Mouse (Mus musculus) lung, embryonic 15.5 days (tissue): ENCODE data around the gene Lix1l. TPM values are rescaled to one million over a fixed set of nuclear protein-coding genes. Genes with fewer than 3 reads are reported as not detected.

ENCODE experiments used
- ATAC-seq: fragments of 200-750 bp; cut with Nextera tagmentation; 2 replicates; pipeline ENCODE4 v1.8.0; 2017; ENCODE audit warnings: moderate number of reproducible peaks, borderline replicate concordance; ENCODE audit not compliant: low FRiP score, low TSS enrichment; ENCODE audit errors: extremely low read depth
- H3K27ac ChIP-seq: fragments of 300-500 bp; sonication (generic); 2 replicates; pipeline ENCODE4 v1.5.1; 2015; ENCODE audit warnings: moderate library complexity, mild to moderate bottlenecking, inconsistent platforms
- H3K27me3 ChIP-seq: fragments of 300-500 bp; sonication (generic); 2 replicates; pipeline ENCODE4 v1.6.1; 2015; ENCODE audit warnings: inconsistent platforms
- H3K36me3 ChIP-seq: fragments of 300-500 bp; sonication (generic); 2 replicates; pipeline ENCODE4 v1.6.1; 2015; ENCODE audit warnings: inconsistent platforms
- H3K4me1 ChIP-seq: fragments of 300-500 bp; sonication (generic); 2 replicates; pipeline ENCODE4 v1.6.1; 2015; ENCODE audit warnings: inconsistent platforms
- H3K4me2 ChIP-seq: fragments of 300-500 bp; sonication (generic); 2 replicates; pipeline ENCODE4 v1.6.1; 2015; ENCODE audit warnings: inconsistent platforms, mild to moderate bottlenecking, moderate library complexity
- H3K4me3 ChIP-seq: fragments of 300-500 bp; sonication (generic); 2 replicates; pipeline ENCODE4 v1.5.1; 2015; ENCODE audit warnings: mild to moderate bottlenecking, inconsistent platforms
- H3K9ac ChIP-seq: fragments of 300-500 bp; sonication (generic); 2 replicates; pipeline ENCODE4 v1.6.1; 2015; ENCODE audit warnings: inconsistent platforms
- H3K9me3 ChIP-seq: fragments of 300-500 bp; sonication (generic); 2 replicates; pipeline ENCODE4 v1.6.1; 2016; ENCODE audit warnings: inconsistent platforms
- WGBS: fragments of 180-500 bp; shearing (Covaris S2); methylation state at CpG from one replicate; pipeline ENCODE4 v1.1.7; 2015; 5-methylcytosine and 5-hydroxymethylcytosine counted together
- polyA plus RNA-seq: library from polyadenylated mRNA; unstranded; fragments of >200 nt; fragmentation: Nextera tagmentation; extraction: Ambion mirVana; gene quantifications from 2 replicates; pipeline ENCODE4 v1.2.1, GENCODE M21; 2015

Lix1l gene
- 6.9 and 7.9 TPM in 2 replicates for polyA plus RNA-seq

DNA sequence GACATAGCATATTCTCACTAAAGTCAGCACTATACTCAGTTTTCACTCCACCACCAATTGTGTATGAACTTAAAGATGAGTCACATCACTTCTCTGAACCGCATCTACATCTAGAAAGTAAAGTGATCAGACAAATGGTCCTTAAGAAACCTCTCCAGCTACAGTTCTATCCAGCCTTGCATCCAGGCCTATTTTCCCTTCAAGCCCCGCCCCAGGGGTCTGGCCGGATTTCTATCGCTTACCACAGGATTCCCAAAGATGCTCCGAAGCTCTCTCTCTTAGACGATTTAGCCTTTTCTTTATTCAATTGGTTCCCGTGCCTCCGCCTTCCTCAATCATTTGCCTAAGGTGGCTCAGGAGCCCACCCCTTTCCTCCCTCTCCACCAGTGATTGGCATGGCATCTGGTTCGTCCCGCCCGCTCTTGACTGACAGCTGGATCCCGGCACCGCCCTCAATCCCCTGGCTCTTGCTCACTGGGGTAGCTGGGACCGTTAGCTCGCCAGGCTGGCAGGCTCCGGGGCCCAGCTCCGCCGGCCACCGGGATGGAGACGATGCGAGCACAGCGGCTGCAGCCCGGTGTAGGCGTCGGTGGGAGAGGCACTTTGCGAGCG, at the start of gene Lix1l:
Gene Lix1l (plus strand): TSS at position 511 of the 612 bp plus-strand sequence.
- Histone ChIP-seq H3K4me1 (peaks cover 44% of the 10 kb centered on the region), H3K9ac (peak within 1 kb of the TSS; percentile 74), H3K36me3 (no peaks in the 10 kb centered on the region), H3K4me3 (peak within 1 kb of the TSS; percentile 69), H3K9me3 (no peaks in the 10 kb centered on the region), H3K27me3 (peaks cover 35% of the 10 kb centered on the region), H3K4me2 (peak within 1 kb of the TSS; percentile 74), H3K27ac (peak within 1 kb of the TSS; percentile 99)
- peak; percentile 93 for ATAC-seq
- WGBS, result 2% methylated on average over 27 of the region's 27 CpGs

DNA sequence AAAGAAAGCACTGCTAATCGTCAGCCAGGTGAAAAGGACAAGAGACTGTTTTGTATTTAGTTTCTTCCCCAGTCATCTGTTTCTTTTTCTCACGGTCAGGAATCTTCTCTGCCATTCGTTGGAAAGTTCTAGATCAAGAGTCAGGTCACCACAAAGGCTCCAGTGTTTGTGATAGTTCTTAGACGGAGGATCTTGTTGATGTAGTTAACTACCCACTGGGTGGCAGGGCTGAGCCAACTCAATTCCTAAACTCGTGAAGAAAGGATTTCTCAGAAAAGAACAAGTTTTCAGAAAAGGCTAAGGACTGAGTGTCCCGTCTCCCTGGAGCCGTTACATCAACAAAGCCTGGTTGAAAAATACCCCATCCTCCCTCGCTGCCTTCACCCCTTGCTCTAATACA, 49.7 kb upstream of the Lix1l start:
- Histone ChIP-seq H3K27ac (no peak overlapping the region), H3K4me1 (peaks cover 30% of the 10 kb centered on the region), H3K9me3 (no peaks in the 10 kb centered on the region), H3K4me2 (no peak overlapping the region), H3K36me3 (no peaks in the 10 kb centered on the region), H3K4me3 (no peak overlapping the region), H3K9ac (no peak overlapping the region), H3K27me3 (no peaks in the 10 kb centered on the region)
- 7% methylated on average over 8 of the region's 8 CpGs for WGBS
- ATAC-seq, result no peak

DNA sequence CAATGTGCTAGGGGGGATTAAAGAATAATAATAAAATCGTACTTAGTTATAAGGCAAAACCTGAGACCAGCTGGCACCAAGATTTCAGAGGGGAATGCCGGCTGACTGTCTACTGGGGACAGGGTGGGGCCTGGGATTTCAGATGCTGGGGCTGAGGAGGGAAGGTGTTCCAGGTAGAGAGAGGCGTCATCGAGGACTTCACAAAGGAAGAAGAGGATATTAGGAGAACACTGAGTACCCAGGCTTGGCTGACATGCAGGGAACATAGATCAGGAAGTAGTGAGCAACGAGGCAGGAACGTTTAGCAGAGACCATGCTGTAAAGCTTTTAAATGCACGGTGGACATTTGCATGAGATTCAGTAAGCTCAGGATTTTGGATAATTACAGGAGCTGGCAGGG, 49.1 kb upstream of the Lix1l start:
- H3K4me1 ChIP-seq, result peaks cover 36% of the 10 kb centered on the region
- H3K27ac ChIP-seq, result no peak overlapping the region
- no peak overlapping the region for H3K9ac ChIP-seq
- no peak overlapping the region for H3K4me2 ChIP-seq
- WGBS, result 60% methylated on average over 7 of the region's 7 CpGs
- ATAC-seq, result no peak
- H3K4me3 ChIP-seq, result no peak overlapping the region
- H3K27me3 ChIP-seq, result no peaks in the 10 kb centered on the region
- H3K9me3 ChIP-seq, result no peaks in the 10 kb centered on the region
- no peaks in the 10 kb centered on the region for H3K36me3 ChIP-seq

DNA sequence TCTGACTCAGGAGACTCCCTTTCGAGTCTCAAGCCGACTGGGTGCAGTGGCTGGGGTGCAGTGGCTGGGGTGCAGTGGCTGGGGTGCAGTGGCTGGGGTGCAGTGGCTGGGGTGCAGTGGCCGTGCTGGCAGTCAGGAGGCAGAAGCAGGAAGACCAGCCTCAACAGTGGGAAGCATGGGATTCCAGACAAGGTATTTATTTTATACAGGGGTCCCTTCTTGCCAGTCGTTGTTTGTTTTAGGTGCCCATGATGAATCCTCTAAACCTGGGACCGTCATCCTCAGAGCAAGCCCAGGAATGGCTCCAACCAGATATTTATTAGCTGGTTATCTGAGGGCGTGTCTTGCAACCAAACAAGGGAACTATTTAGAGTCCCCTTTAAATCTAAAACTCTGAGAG, 47.3 kb upstream of the Lix1l start:
- no peaks in the 10 kb centered on the region for H3K9me3 ChIP-seq
- H3K27ac ChIP-seq, result no peak overlapping the region
- H3K9ac ChIP-seq, result no peak overlapping the region
- no peaks in the 10 kb centered on the region for H3K27me3 ChIP-seq
- H3K4me1 ChIP-seq, result peaks cover 37% of the 10 kb centered on the region
- WGBS, result 73% methylated on average over 6 of the region's 6 CpGs
- ATAC-seq, result no peak
- no peak overlapping the region for H3K4me2 ChIP-seq
- no peak overlapping the region for H3K4me3 ChIP-seq
- H3K36me3 ChIP-seq, result no peaks in the 10 kb centered on the region

DNA sequence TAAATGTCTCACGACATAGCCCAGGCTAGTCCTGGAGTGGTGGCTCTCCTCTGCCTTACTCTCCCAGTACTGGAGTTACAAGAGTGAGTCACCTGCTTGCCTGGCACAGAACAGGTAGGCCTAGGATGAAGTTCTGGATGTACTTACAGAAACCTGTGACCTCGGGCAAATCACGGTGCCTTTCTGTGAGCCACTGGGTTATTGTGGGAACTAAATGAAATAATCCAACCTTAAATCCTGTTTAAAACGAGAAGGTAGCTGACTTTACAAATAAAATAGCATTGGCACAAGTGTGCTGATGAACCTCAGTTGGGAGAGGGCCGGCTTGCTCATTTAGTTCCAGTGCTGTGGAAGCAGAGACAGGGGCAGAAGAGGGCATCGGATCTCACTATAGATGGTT, 46.7 kb upstream of the Lix1l start:
- no peaks in the 10 kb centered on the region for H3K9me3 ChIP-seq
- no peaks in the 10 kb centered on the region for H3K36me3 ChIP-seq
- 75% methylated on average over 6 of the region's 6 CpGs for WGBS
- ATAC-seq, result no peak
- H3K27ac ChIP-seq, result peak overlapping the region; percentile 91
- H3K9ac ChIP-seq, result no peak overlapping the region
- no peak overlapping the region for H3K4me2 ChIP-seq
- no peak overlapping the region for H3K4me3 ChIP-seq
- peaks cover 39% of the 10 kb centered on the region for H3K4me1 ChIP-seq
- H3K27me3 ChIP-seq, result no peaks in the 10 kb centered on the region

DNA sequence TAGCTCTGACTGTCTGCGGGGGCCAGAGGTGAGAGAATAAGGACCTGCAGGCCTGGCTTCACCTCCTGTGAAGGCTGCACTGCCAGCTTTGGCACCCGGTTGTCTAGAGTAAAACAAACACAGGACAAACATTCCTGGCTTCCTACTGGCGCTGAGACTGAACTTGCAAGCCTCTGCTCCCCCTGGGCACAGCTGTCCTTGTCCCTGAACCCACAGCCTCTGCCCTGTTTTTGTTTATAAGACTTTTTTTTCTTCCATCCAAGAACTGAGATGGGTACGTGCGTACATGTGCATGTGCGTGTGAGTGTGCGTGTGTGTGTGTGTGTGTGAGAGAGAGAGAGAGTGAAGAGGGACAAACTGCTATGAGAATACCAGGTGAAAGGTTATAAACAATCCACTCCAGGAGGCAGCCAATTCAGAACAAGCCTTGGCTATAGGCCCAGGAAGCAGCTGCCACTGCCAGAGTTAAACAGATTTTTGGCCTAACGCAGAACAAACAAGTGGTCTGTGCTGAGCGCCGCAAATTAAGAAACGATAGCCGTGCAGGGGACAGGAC, 45.8 kb upstream of the Lix1l start:
- peak overlapping the region; percentile 76; the same call in 1 of the 2 replicates for H3K4me2 ChIP-seq
- H3K9ac ChIP-seq, result no peak overlapping the region
- H3K27ac ChIP-seq, result peak overlapping the region; percentile 91
- H3K27me3 ChIP-seq, result no peaks in the 10 kb centered on the region
- ATAC-seq, result peak; percentile 56; the same call in 1 of the 2 replicates
- 12% methylated on average over 12 of the region's 12 CpGs for WGBS
- H3K4me1 ChIP-seq, result peaks cover 48% of the 10 kb centered on the region
- peaks cover 7% of the 10 kb centered on the region for H3K36me3 ChIP-seq
- H3K4me3 ChIP-seq, result no peak overlapping the region
- no peaks in the 10 kb centered on the region for H3K9me3 ChIP-seq

DNA sequence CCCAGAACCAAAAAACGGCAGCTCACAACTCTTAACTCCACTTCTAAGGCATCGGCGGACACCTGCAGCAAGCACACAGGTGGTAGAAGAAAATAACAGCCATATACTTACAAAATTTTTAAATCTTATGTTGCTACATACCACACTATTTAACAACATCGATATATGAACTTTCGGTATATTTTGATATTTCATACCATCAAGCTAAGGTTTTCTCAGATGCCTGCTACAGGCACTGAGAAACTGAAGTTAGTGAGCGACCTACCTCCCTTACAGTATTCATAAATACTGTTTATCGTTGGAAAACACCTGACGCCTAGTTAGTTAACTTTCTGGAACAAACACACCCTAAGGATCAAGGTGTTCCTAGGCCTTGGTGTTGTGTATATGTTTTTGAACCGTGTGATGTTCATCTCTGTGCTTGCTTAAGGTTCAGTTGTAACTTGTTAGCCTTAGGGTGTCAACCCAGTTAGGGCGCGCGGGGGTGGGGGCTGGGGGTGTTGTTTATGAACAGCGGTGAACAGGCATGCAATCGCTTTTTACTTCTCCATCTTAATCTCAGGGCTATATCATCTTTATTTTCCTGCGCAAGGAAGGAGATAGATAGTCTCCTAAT, 44.8 kb upstream of the Lix1l start:
- Histone ChIP-seq H3K9me3 (no peaks in the 10 kb centered on the region), H3K36me3 (peaks cover 16% of the 10 kb centered on the region), H3K4me2 (peak overlapping the region; percentile 76), H3K27me3 (no peaks in the 10 kb centered on the region), H3K4me1 (peaks cover 58% of the 10 kb centered on the region), H3K4me3 (peak overlapping the region; percentile 70; the same call in 1 of the 2 replicates), H3K27ac (peak overlapping the region; percentile 91), H3K9ac (no peak overlapping the region)
- ATAC-seq, result no peak
- 70% methylated on average over 15 of the region's 15 CpGs for WGBS

DNA sequence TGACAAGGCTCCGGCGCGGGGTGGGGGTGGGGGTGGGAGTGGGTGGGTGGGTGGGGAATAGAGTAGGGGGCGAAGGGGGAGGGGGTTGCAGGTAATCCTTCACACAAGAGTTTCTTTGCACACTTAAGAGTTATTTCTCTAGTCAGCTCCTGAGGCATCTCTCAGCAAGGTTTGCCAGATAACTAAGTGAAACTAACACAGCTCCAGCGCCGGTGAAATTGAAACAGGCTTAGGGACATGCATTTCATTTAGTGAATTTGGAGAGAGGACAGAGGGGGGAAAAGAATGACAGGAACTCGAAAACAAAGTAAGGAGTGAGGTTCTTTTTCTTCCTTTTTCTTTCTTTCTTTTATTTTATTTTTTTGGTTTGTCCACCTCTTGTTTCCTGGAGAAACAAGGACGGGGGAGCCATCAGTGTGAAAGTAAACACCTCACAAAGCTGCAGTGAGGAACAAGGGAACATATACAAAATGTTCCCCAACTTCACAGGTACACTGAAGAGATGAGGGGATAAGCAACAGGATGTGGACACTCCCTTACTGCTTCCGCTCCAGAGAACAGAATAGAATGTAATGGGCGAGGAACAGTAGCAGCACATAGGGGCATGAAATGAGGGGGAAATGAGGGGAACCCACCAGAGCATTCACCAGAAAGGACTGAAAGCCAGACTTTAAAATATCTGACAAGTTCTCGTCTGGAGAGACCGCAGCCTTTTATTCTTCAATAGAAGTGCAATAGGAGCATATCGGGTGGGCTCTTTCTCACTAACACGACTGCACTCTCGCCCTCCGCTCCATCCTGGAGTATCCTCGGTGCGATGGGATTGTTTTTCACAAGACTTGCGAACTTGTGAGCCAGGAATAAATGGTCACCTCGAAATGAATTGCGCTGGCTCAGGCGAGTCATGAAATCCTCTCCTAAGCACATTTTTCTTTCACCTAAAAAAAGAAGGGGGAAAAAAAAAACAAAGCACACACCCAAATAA, 44.0 kb upstream of the Lix1l start:
- Histone ChIP-seq H3K4me3 (peak overlapping the region; percentile 70), H3K9ac (peak overlapping the region; percentile 40), H3K4me1 (peaks cover 62% of the 10 kb centered on the region), H3K27me3 (no peaks in the 10 kb centered on the region), H3K36me3 (peaks cover 20% of the 10 kb centered on the region), H3K4me2 (peak overlapping the region; percentile 76), H3K9me3 (no peaks in the 10 kb centered on the region), H3K27ac (peak overlapping the region; percentile 91)
- 4% methylated on average over 22 of the region's 22 CpGs for whole genome bisulfite sequencing
- ATAC-seq, result no peak

DNA sequence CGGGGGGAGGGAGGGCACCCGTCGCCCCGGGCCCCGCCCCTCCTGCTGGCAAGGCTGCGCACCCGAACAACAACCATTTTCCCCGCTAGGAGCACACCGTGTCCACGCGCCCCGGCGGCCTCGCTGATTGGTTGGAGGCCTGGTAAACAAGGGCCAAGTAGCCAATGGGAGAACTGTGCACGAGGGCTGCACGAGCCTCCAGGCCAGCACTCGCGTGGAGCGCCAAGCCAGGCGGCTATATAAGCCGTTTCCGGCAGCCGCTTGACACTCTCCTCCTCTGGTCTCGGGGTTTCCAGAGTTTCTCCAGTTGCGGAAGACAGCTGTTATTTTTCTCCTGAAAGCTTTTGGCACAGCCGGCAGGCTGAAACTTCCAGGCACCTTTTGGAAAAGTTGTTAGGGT, 43.3 kb upstream of the Lix1l start, which contains the start of gene Txnip:
Gene Txnip (plus strand): TSS at position 264 of the 400 bp plus-strand sequence.
- Histone ChIP-seq H3K27me3 (no peaks in the 10 kb centered on the region), H3K4me3 (peak within 1 kb of the TSS; percentile 70), H3K4me1 (peaks cover 68% of the 10 kb centered on the region), H3K9ac (peak within 1 kb of the TSS; percentile 80), H3K4me2 (peak within 1 kb of the TSS; percentile 76), H3K9me3 (no peaks in the 10 kb centered on the region), H3K36me3 (peaks cover 20% of the 10 kb centered on the region), H3K27ac (peak within 1 kb of the TSS; percentile 91)
- ATAC-seq, result peak; percentile 98
- WGBS, result 0% methylated on average over 26 of the region's 26 CpGs

DNA sequence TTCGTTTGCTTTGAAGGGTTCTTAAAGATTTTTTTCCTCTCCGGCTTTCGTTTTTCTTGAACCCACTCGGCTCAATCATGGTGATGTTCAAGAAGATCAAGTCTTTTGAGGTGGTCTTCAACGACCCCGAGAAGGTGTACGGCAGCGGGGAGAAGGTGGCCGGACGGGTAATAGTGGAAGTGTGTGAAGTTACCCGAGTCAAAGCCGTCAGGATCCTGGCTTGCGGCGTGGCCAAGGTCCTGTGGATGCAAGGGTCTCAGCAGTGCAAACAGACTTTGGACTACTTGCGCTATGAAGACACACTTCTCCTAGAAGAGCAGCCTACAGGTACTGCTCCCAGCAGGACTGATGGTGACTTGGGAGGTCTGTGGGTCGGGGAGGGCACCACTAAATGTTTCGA, 42.8 kb upstream of the Lix1l start:
- H3K9me3 ChIP-seq, result no peaks in the 10 kb centered on the region
- H3K27ac ChIP-seq, result peak overlapping the region; percentile 86
- peaks cover 69% of the 10 kb centered on the region for H3K4me1 ChIP-seq
- peak overlapping the region; percentile 70 for H3K4me3 ChIP-seq
- under 1% methylated on average over 17 of the region's 17 CpGs for WGBS
- peak overlapping the region; percentile 76 for H3K4me2 ChIP-seq
- H3K9ac ChIP-seq, result peak overlapping the region; percentile 80
- peaks cover 20% of the 10 kb centered on the region for H3K36me3 ChIP-seq
- no peak for ATAC-seq
- no peaks in the 10 kb centered on the region for H3K27me3 ChIP-seq

DNA sequence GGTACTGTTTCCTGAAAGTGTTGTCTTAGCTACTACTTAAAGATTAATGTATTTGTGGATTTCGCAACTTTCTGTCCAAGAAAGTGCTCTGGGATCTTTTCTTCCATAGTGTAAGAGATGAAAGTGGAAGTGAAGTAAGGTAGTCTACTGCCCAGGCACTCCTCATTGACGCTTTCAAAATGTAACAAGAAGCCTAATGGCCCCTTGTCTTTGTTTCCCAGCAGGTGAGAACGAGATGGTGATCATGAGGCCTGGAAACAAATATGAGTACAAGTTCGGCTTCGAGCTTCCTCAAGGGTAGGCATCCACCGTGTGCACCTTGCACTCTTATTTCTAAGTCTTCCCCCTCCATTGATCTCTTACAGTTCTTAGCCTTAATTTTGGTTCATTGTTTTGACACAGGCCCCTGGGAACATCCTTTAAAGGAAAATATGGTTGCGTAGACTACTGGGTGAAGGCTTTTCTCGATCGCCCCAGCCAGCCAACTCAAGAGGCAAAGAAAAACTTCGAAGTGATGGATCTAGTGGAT, 42.2 kb upstream of the Lix1l start:
- 16% methylated on average over 10 of the region's 10 CpGs for WGBS
- H3K36me3 ChIP-seq, result peaks cover 20% of the 10 kb centered on the region

More for the DNA sequence above, 42.2 kb upstream of the Lix1l start:
- peak overlapping the region; percentile 70 for H3K4me3 ChIP-seq
- peaks cover 75% of the 10 kb centered on the region for H3K4me1 ChIP-seq
- ATAC-seq, result no peak
- H3K9me3 ChIP-seq, result no peaks in the 10 kb centered on the region
- peak overlapping the region; percentile 80 for H3K9ac ChIP-seq
- H3K4me2 ChIP-seq, result peak overlapping the region; percentile 76
- H3K27ac ChIP-seq, result peak overlapping the region; percentile 86
- H3K27me3 ChIP-seq, result no peaks in the 10 kb centered on the region
